Mouse (Mus musculus): ENCODE measurements around the gene Gnas.
A peak's percentile ranks its signal among the peaks of the same experiment; 100 is the strongest.

DNA sequence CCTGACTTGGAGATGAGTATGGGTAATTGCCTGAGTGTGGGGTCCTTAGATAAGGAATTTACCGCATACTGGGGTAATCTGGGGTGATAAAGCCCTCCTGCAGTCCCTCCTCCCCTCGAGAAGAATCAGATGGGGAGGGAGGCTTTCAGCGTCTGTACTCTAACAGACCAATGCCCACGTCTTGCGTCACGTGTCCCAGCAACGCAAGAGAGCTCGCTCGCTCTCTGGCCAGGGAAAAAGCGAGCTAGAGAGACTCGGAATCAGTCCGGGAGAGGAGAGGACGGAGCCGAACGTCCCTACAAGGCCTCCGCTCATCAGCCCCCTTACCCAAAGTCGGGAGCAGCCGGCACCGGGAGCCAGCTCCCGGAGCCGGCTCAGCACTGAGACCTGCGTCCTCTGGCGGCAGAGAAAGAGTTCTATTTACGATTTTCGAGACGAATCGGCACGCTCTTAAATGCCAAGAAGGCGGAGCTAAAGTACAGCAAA is 13.0 kb downstream of the Gnas start:
- TF ChIP-seq POLR2A (IDR thresholded peaks at IDR 0.05; ENCODE audit: low read depth, low read length) (no peak), CTCF (conservative IDR thresholded peaks at IDR 0.05; ENCODE audit: insufficient read depth, insufficient read length, low read depth, low read length) (peak; percentile 28; the same call in 1 of the 2 replicates)

Measured in kidney, adult 2 months (tissue).